Mouse (Mus musculus): ENCODE results near the gene Chd2.
A peak's percentile ranks its signal among the peaks of the same experiment; 100 is the strongest.
"Not testable (repeated sequence)": the region's sequence is repeated elsewhere in the genome, so short reads cannot be mapped to it uniquely, and the experiment has no call there.

Chd2 gene

GRCm38 (mm10) chr7:73541412-73542130 is at the start of gene Chd2:
Gene Chd2 (minus strand): TSS chr7:73541830.
- peak; percentile 81 for DNase-seq

- no peak for DNase-seq
Measured at GRCm38 (mm10) chr7:73590757-73591156, 49.1 kb upstream of the Chd2 start.

DNA sequence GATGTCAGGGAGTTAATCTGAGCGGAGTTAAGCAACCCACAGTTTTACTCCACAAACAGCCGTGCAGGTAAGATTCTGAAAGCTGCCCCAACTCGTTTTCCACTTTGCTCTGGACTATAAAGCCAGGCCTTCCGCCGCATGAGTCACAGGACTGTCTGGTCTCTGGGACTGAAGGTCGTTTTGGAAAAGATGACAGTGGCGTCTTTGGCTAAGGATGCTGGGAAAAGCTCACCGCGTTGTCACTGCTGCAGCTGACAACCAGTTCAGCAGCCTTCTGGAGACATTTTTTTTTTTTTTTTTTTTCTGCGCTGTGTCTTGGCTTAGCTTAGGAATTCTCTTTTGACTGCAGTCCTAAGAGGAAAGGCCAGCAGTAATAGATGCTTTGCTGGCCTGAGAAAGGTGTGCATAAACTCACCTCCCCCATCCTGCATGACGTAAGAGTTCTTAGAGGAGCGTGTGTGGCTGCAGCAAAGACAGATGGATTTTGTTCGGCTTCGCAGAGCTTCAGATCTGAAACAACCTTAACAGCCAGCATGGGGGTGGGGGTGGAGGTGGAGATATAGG is 47.7 kb upstream of the Chd2 start:
- DNase-seq, result peak; percentile 48

GRCm38 (mm10) chr7:73588351-73588906 is 46.8 kb upstream of the Chd2 start:
- no peak for DNase-seq

DNA sequence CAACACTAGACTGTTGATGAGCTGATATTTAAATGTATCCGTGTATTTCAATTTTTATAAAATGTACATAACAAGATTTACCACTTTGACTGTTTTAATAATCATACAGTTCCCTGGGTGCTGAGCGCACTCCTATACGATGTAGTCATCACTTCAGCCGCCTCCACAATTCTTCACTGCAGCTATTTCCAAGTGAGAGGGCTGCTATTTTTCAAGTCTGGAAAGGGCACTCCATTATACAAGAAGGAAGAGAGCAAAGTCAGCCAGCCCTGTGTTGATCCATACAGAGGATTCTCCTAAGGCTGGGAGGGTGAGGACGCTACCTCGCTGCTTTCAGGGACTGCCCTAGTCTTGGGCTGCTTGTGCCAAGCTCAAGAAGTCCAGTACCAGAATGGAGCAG is 45.1 kb upstream of the Chd2 start:
- no peak for DNase-seq

DNA sequence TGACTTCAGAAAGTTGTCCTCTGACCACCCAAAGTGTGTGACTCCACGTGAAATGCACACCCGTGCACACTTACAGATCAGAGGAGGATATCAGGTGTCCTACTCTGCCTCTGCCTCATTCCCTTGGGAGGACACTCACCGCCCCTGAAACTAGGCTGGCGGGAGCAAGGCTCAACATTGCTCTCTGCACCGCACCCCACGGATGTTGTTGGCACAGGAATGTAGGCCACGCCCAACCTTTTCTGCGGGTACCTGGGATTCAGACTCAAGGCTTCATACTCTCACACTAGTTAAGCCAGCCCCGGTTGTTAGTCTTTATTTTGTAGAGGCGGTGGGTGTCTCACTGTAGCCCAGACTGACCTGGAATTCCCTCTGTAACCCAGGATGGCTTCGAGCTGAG is 44.6 kb upstream of the Chd2 start:
- DNase-seq, result no peak

DNA sequence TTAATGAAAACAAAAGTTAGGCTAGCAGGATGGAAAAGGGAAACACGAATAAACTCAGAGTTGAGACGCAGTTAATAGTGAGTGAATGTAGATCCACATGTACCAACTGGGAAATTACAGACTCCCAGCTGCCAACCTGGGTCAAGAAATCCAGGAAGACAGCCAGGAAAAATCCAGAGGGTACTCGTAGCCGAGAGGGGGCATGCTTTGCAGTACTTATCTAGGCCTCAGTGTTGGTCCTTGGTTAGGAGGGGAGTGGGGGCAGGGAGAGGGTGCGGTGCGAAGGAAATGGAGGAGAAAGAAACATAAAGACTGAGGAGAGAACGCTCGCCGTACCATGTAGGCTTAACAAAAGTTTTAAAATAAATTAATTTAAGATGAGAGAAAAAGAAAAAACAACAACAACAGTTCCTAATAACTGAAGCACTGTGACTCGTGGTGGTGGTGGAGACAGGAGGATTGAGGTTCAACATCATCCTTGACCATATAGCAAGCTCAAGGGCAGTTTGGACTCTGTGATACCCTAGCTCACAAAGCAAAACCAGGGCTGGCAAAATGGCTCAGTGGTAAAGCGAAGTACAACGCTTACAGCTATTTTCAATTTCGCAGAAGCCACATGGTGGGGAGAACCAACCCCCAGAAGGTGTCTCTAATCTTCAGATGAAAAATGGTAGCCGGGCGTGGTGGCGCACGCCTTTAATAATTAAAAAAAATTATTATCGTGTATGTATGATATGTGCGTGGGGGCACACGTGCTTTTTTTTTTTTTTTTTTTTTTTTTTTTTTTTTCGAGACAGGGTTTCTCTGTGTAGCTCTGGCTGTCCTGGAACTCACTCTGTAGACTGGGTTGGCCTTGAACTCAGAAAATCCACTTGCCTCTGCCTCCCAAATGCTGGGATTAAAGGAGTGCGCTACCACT is 43.7 kb upstream of the Chd2 start:
- DNase-seq, result peak; percentile 44

DNA sequence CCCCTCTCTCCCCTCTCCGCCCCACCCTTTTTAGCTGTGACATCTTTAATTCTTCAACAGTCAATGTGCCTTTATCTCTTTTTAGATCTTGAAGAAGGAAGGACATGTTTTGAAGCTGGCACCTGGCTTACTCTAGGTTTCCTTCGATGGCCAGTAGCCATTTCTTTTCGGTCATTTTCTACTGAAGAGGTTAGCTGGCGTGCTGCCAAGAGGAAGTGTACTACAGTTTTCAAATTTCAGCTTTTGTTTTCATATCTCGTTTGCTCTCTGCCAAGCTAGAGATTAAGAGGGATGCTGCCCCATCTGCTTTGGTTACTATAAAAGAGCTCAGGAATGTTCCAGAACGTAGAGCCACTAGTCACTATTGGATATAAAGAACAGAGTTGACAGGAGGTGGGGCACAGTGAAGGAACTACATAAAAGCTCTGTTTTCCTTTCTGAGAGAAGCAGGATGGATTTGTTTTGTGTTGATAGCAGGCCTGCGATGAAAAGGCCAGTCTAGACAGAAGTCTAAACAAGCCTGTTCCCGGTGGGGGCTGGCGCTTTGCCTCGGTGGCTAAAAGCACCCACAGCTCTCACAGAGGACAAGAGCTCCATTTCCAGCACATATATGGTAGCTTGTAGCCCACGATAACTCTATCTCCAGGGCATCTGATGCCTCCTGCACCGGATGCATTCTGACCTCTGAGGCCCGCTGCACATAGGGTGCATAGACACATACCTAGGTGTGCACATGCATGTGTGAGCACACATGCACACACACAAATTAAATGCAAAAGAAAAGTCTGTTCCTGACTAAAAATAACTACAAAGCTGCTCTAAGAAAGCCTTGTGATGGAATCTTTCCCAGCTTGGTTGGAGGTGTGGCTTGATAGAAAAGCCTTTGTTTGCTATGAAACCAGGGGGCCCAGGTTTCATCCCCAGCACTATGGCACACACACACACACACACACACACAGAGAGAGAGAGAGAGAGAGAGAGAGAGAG is 42.7 kb upstream of the Chd2 start:
- DNase-seq, result peak; percentile 67

GRCm38 (mm10) chr7:73583400-73583799 is 41.8 kb upstream of the Chd2 start:
- DNase-seq, result peak; percentile 48

- no peak for DNase-seq
Measured at GRCm38 (mm10) chr7:73581836-73582375, 40.3 kb upstream of the Chd2 start.

DNA sequence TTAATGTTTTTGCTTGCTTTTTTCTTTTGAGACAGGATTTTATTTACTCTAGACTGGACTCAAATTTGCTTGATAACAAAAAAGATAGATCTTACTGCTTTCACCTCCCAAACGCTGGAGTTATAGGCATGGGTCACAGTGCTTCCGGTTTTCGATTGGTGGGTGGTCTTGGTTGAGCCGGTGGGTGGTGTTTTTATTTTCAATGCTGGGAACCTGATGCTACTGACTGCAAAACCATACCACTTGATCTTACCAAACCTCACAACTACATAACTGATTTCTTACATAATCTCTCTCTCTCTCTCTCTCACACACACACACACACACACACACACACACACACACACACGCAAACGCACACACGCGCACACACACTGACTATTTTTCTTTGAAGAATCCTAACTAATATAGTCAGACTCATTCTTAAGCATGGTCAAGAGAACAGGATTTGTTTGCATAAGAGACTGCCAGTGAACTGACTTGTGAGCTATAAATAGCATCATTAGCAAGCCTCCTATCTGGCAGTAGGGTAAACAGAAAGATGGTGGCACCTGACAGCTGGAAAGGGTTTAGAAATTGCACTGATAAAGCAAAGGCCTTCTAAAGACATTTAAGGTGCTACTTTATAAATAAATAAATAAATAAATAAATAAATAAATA is 37.6 kb upstream of the Chd2 start:
- no peak for DNase-seq

DNA sequence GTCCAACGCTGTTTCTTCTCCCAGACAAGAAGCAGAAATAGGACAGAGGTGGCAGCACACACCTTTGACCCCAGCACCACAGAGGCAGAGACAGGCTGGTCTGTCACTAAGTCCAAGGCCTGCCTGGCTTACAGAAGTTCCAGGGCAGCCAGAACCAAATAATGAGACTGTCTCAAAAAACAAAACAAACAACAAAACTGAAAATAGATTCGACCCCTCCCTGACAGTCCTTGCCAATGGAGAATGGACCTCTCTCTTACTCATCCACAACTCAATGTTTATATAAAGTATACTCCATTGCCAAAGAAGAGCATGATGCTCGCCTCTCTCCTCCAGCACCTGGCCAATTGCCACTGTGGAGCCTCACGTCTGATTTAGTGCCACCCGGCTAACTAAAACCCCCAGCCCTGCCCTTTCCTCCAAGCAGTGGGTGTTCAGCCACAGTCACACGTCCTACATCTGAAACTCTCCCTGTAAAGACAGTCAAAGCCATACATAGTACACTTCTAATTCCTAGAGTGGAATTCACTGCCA is 36.3 kb upstream of the Chd2 start:
- no peak for DNase-seq

- DNase-seq, result no peak
Measured at GRCm38 (mm10) chr7:73576101-73576936, 34.7 kb upstream of the Chd2 start.

DNA sequence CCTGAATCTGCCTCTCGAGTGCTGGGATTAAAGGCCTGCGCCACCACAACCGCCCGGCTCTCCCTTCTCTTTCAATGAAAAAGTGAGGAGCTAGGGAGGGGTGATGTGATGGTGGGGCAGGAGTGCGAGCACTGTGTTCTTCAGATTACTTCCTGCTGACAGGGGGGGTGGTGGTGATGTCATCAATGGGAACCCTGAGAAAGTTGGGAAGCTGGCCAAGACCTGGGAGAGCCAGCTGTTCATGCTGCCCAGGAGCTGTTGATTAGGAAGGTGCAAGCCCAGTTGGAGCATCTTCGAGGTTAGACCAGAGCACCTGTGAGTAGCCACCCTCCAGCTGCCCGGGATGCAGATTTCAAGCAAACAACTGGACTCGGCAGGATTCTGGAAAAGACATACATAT is 33.6 kb upstream of the Chd2 start:
- DNase-seq, result no peak

DNA sequence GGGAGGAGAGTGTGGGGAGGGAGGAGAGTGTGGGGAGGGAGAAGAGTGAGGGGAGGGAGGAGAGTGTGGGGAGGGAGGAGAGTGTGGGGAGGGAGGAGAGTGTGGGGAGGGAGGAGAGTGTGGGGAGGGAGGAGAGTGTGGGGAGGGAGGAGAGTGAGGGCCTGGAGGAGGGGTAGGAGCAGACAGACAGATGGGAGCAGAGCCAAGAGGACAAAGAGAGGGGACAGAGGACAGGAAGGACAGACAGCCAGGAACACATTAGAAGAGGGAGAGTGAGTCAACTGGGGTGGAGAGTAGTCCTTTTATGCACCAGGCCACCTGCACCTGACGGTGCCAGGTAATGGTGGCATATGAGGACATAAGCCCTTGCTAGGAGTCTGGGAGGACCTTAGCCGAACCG is 33.0 kb upstream of the Chd2 start:
- DNase-seq, result not testable (repeated sequence)

- DNase-seq, result no peak
Measured at GRCm38 (mm10) chr7:73572571-73572970, 30.9 kb upstream of the Chd2 start.

GRCm38 (mm10) chr7:73568801-73569403 is 27.3 kb upstream of the Chd2 start:
- peak; percentile 4 for DNase-seq

DNA sequence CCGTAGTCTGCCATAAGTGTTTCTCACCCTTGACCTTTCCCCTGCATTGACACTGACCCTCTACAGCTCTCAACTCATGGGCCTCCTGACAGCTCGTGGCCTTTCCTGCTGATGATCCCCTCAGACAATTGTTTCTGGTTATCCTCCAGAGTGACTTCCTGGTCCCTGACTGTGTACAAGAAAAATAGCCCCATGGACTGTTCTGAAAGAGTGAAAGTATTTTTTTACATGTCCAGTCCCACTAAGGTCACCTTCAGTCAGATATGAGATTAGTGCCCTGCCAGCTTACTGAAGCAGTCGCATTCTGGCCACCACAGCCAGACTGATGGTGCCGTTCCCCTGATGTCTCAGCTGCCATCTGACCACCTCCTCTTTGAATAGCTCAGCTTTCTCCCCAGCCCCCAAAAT is 26.1 kb upstream of the Chd2 start:
- peak; percentile 0 for DNase-seq

DNA sequence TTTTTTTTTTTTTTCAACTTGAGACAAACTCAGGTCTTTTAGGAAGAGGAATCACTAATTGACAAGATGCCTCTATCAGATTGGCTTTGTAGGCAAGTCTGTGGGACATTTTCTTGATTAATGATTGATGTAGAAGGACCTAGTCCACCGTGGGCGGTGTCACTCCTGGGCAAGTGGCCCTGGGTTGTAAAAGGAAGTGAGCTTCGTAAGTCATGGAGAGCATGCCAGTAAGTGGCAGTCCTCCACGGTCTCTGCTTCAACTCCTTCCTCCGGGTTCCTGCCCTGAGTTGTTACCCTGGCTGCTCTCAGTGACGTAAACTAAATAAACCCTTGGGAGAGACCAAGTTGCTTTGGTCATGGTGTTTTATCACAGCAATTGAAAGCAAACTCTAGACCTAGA is 22.5 kb upstream of the Chd2 start:
- DNase-seq, result no peak

All from thymus, postnatal 25 days (tissue).